In the genomic region with DNA sequence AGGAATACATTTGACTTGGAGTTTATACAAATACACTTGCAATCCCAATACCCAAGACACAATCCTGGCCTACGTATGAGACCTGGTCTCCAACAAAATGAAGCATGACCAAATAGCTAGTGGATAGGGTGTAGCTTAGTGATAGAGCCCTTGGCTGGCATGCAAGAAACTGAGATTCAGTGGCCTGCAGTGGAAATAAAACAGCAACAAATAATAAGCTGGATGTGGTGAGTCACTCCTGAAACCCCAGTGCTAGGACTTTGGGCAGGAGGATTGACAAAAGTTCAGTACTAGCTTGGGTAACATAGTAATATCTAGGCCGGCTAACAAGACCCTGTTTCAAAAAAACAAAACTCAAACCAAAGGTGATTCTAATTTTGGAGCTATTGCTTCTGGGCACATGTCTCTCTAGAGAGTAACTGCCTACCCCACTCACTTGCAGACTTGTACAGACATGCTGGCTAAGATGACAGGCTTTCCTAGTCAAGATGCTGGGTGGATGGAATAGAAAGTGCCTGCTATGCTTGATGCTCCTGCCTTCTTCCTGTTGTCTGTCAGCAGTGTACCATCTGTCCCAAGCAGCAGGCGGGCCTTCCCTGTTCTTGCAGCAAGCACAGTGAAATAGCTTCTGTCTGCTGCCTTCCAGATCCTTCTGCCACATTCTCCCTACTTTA, we compare ENCODE assay signal across 8 mouse cellular contexts. TPM values are rescaled to one million over a fixed set of nuclear protein-coding genes. Genes with fewer than 3 reads are reported as not detected.
A peak's percentile ranks its signal among the peaks of the same experiment; 100 is the strongest.
DNase-seq lines count a peak whose midpoint lies in the region; ATAC-seq and TF ChIP-seq lines count a peak whose summit lies in the region.

No protein-coding gene starts in this region.

- no peaks in the 10 kb centered on the region for H3K27me3 ChIP-seq in CH12.LX (replicated peaks)
- H3K27me3 ChIP-seq in forebrain, postnatal 0 days (ENCODE audit: insufficient read depth, low read length) = no peaks in the 10 kb centered on the region
- no peaks in the 10 kb centered on the region for H3K27me3 ChIP-seq in thymus, adult 2 months (ENCODE audit: control insufficient read depth, insufficient read depth, low read length)

- H3K4me3 ChIP-seq in CH12.LX (replicated peaks in 1 of 3; ENCODE audit: low read depth in 2 of 3, low read length in 2 of 3, poor library complexity in 1 of 3) = no peak overlapping the region
- no peak overlapping the region for H3K4me3 ChIP-seq in brown adipose tissue, adult 24 weeks (ENCODE audit: insufficient read depth, low read depth, low read length)
- no peak overlapping the region for H3K4me3 ChIP-seq in forebrain, postnatal 0 days (ENCODE audit: low read depth, low read length)
- no peak overlapping the region for H3K4me3 ChIP-seq in thymus, adult 2 months (ENCODE audit: control insufficient read depth, insufficient read depth, low read length)

- no peak for TF ChIP-seq POLR2A in CH12.LX (IDR thresholded peaks at IDR 0.05; ENCODE audit: low read depth, low read length)
- TF ChIP-seq POLR2A in thymus, adult 2 months (IDR thresholded peaks at IDR 0.05; ENCODE audit: control insufficient read depth, extremely low read depth, insufficient read depth, low read length, poor library complexity) = no peak

- no peaks in the 10 kb centered on the region for H3K9me3 ChIP-seq in CH12.LX (replicated peaks; ENCODE audit: low read length)
- H3K9me3 ChIP-seq in forebrain, postnatal 0 days (ENCODE audit: low read length) = no peaks in the 10 kb centered on the region

- no peak for TF ChIP-seq RAD21 in CH12.LX (IDR thresholded peaks at IDR 0.05; ENCODE audit: low read depth, low read length)

- no peaks in the 10 kb centered on the region; the same call in 1 of the 2 replicates for H3K79me2 ChIP-seq in CH12.LX (replicated peaks; ENCODE audit: control insufficient read depth, extremely low read depth, insufficient read depth, poor library complexity, severe bottlenecking)

- TF ChIP-seq CTCF in CH12.LX (conservative IDR thresholded peaks at IDR 0.05 in 1 of 2, IDR thresholded peaks at IDR 0.05 in 1 of 2; ENCODE audit: low read depth in 2 of 2, low read length in 2 of 2) = no peak
- TF ChIP-seq CTCF in forebrain, postnatal 0 days (IDR thresholded peaks at IDR 0.05; ENCODE audit: low read depth) = no peak
- TF ChIP-seq CTCF in thymus, adult 2 months (IDR thresholded peaks at IDR 0.05; ENCODE audit: borderline replicate concordance, control insufficient read depth, extremely low read depth, insufficient read depth, low read length, poor library complexity) = no peak

- 63% methylated on average over 3 of the region's 3 CpGs for WGBS in forebrain, postnatal 0 days
- WGBS in thymus, adult 2 months = 90% methylated on average over 3 of the region's 3 CpGs

- in situ Hi-C loops in CH12.LX (cut with MboI; ENCODE audit: low pct_ligation_motif_present, low pct_unique_long_range_greater_than_20kb, low sequenced_read_pairs) = no loop called here

- peak; percentile 92 for ATAC-seq in forebrain, postnatal 0 days

- H3K9ac ChIP-seq in CH12.LX (ENCODE audit: insufficient read depth, low read depth) = peak overlapping the region; percentile 61
- no peak overlapping the region for H3K9ac ChIP-seq in forebrain, postnatal 0 days

- dilution Hi-C loops in CH12.LX (cut with MboI; ENCODE audit: extremely low pct_ligation_motif_present, extremely low pct_unique_long_range_greater_than_20kb, low sequenced_read_pairs) = no loop called here

- intact Hi-C loops in left cerebral cortex, postnatal 25 days (cut with DNase I) = no loop called here

- H3K4me1 ChIP-seq in CH12.LX (ENCODE audit: control insufficient read depth in 1 of 2, insufficient read depth in 2 of 2) = peaks cover 13 to 31% of the 10 kb centered on the region in 2 experiments
- H3K4me1 ChIP-seq in brown adipose tissue, adult 24 weeks (ENCODE audit: control insufficient read depth, insufficient read depth, insufficient read length, low read length) = peaks cover 5% of the 10 kb centered on the region; the same call in 1 of the 2 replicates
- no peaks in the 10 kb centered on the region for H3K4me1 ChIP-seq in forebrain, postnatal 0 days (ENCODE audit: insufficient read depth)
- H3K4me1 ChIP-seq in thymus, adult 2 months (replicated peaks; ENCODE audit: control insufficient read depth, insufficient read depth, low read length) = no peaks in the 10 kb centered on the region

- DNase-seq in CH12.LX (ENCODE audit: extremely low read depth) = peak; percentile 64
- DNase-seq in forebrain, postnatal 0 days = peak; percentile 76
- peak; percentile 74 to 94 for DNase-seq in left cerebral cortex, postnatal 25 days (ENCODE audit: low spot score in 2 of 2)
- no peak for DNase-seq in ovary, postnatal 14 days (ENCODE audit: low spot score)
- no peak for DNase-seq in thymus, adult 2 months
- no peak for DNase-seq in gastrocnemius, postnatal 10 days
- DNase-seq in kidney, postnatal 36 days = no peak

- peaks cover 16 to 54% of the 10 kb centered on the region in 2 experiments for H3K36me3 ChIP-seq in CH12.LX (replicated peaks in 1 of 2; ENCODE audit: control insufficient read depth in 1 of 2, insufficient read depth in 1 of 2, low read length in 1 of 2)
- no peaks in the 10 kb centered on the region; the same call in 1 of the 2 replicates for H3K36me3 ChIP-seq in forebrain, postnatal 0 days (ENCODE audit: insufficient read depth)
- H3K36me3 ChIP-seq in thymus, adult 2 months (ENCODE audit: control insufficient read depth, insufficient read depth, low read length) = no peaks in the 10 kb centered on the region

- peak overlapping the region; percentile 85 for H3K4me2 ChIP-seq in CH12.LX (ENCODE audit: insufficient read depth, low read depth, poor library complexity, severe bottlenecking)
- H3K4me2 ChIP-seq in forebrain, postnatal 0 days (ENCODE audit: low read depth) = no peak overlapping the region

- peak overlapping the region; percentile 95 for H3K27ac ChIP-seq in CH12.LX (ENCODE audit: insufficient read depth, low read depth)
- peak overlapping the region; percentile 32 for H3K27ac ChIP-seq in brown adipose tissue, adult 24 weeks (replicated peaks; ENCODE audit: low read depth, low read length)
- peak overlapping the region; percentile 51 for H3K27ac ChIP-seq in forebrain, postnatal 0 days (ENCODE audit: low read depth, low read length)
- no peak overlapping the region for H3K27ac ChIP-seq in thymus, adult 2 months (ENCODE audit: control insufficient read depth, insufficient read depth, low read length)

- TF ChIP-seq EP300 in CH12.LX (IDR thresholded peaks at IDR 0.05; ENCODE audit: low read length) = peak; percentile 69; the same call in 1 of the 2 replicates

TF ChIP-seq in CH12.LX, 34 proteins besides CTCF, POLR2A, EP300 and RAD21 (continues in another document):
- peak; percentile 44; the same call in 1 of the 2 replicates for TF ChIP-seq TCF12 (IDR thresholded peaks at IDR 0.05; ENCODE audit: low read depth, low read length)
- peak; percentile 64 for TF ChIP-seq ZNF384 (IDR thresholded peaks at IDR 0.05; ENCODE audit: low read depth, low read length)
- 0 out of 2 replicates have a peak, but pooled peaks have one; percentile 20 for TF ChIP-seq TBP (conservative IDR thresholded peaks at IDR 0.05; ENCODE audit: low read depth, low read length)
- TF ChIP-seq BHLHE40 (IDR thresholded peaks at IDR 0.05; ENCODE audit: low read depth, low read length) = peak; percentile 72
- 0 out of 2 replicates have a peak, but pooled peaks have one; percentile 11 for TF ChIP-seq JUN (IDR thresholded peaks at IDR 0.05; ENCODE audit: insufficient read depth, low read depth, low read length)
- TF ChIP-seq POLR2AphosphoS2 (IDR thresholded peaks at IDR 0.05; ENCODE audit: low read depth, low read length) = no peak
- peak; percentile 89; the same call in 1 of the 2 replicates for TF ChIP-seq MYC (IDR thresholded peaks at IDR 0.05; ENCODE audit: low read depth, low read length)
- no peak for TF ChIP-seq GABPA (IDR thresholded peaks at IDR 0.05; ENCODE audit: insufficient replicate concordance, low read depth, low read length)
- no peak for TF ChIP-seq RCOR1 (conservative IDR thresholded peaks at IDR 0.05; ENCODE audit: low read depth, low read length)
- peak; percentile 97; the same call in 1 of the 2 replicates for TF ChIP-seq CHD1 (IDR thresholded peaks at IDR 0.05; ENCODE audit: low read depth, low read length)
- no peak for TF ChIP-seq ZKSCAN1 (IDR thresholded peaks at IDR 0.05; ENCODE audit: borderline replicate concordance, low read depth, low read length)
- TF ChIP-seq ETS1 (conservative IDR thresholded peaks at IDR 0.05; ENCODE audit: low read depth, low read length) = peak; percentile 66
- no peak for TF ChIP-seq USF2 (conservative IDR thresholded peaks at IDR 0.05; ENCODE audit: low read depth, low read length)
- TF ChIP-seq JUND (conservative IDR thresholded peaks at IDR 0.05; ENCODE audit: low read depth, low read length) = 0 out of 2 replicates have a peak, but pooled peaks have one; percentile 44
- no peak for TF ChIP-seq SIN3A (IDR thresholded peaks at IDR 0.05; ENCODE audit: low read length)
- no peak for TF ChIP-seq HCFC1 (IDR thresholded peaks at IDR 0.05; ENCODE audit: low read depth, low read length)
- TF ChIP-seq ELF1 (IDR thresholded peaks at IDR 0.05; ENCODE audit: low read depth, low read length) = peak; percentile 48; the same call in 1 of the 2 replicates
- peak; percentile 83 for TF ChIP-seq IRF4 (IDR thresholded peaks at IDR 0.05; ENCODE audit: low read depth, low read length)

RNA-seq across cellular contexts. Expression of a gene that starts 37.1 kb away (rescaled TPM):
- total RNA-seq in CH12.LX (2012; rRNA removed) (15.2 and 17.6 TPM in 2 replicates), CH12.LX (2014; rRNA removed) (11.7 and 14.4 TPM in 2 replicates)
- 13.3 and 18.4 TPM in 2 replicates for polyA plus RNA-seq in CH12.LX (2012; ENCODE audit: insufficient read length, low read depth)
- 9.1 and 17.5 TPM in 2 replicates for polyA plus RNA-seq in brown adipose tissue, adult 24 weeks (2012; ENCODE audit: insufficient read depth, insufficient read length, missing spikeins)
- total RNA-seq in forebrain, postnatal 0 days (2014; rRNA removed) = 45.9 and 57.1 TPM in 2 replicates
- polyA plus RNA-seq in forebrain, postnatal 0 days (2015; fragmentation: Nextera tagmentation; extraction: Ambion mirVana) = 111 and 148 TPM in 2 replicates
- total RNA-seq in left cerebral cortex, postnatal 25 days (2021) = 10 to 100 TPM; 68.3 to 76.5 TPM
- 23.1 and 25.2 TPM in 2 replicates for polyA plus RNA-seq in thymus, adult 2 months (2012; rRNA removed)
- 10 to 100 TPM; 25.1 to 27.3 TPM for total RNA-seq in gastrocnemius, postnatal 10 days (2021)

RNA-seq across cellular contexts. Expression of a gene that starts 53.4 kb away (rescaled TPM):
- total RNA-seq in CH12.LX (2012; rRNA removed) = 212 and 232 TPM in 2 replicates
- total RNA-seq in CH12.LX (2014; rRNA removed) = 417 and 491 TPM in 2 replicates
- polyA plus RNA-seq in CH12.LX (2012; ENCODE audit: insufficient read length, low read depth) = 376 and 400 TPM in 2 replicates
- polyA plus RNA-seq in brown adipose tissue, adult 24 weeks (2012; ENCODE audit: insufficient read depth, insufficient read length, missing spikeins) = 113 and 143 TPM in 2 replicates
- 332 and 415 TPM in 2 replicates for total RNA-seq in forebrain, postnatal 0 days (2014; rRNA removed)
- polyA plus RNA-seq in forebrain, postnatal 0 days (2015; fragmentation: Nextera tagmentation; extraction: Ambion mirVana) = 412 and 413 TPM in 2 replicates
- 100 to 1,000 TPM; 279 to 290 TPM for total RNA-seq in left cerebral cortex, postnatal 25 days (2021)
- 145 and 182 TPM in 2 replicates for polyA plus RNA-seq in thymus, adult 2 months (2012; rRNA removed)
- 100 to 1,000 TPM; 139 to 199 TPM for total RNA-seq in gastrocnemius, postnatal 10 days (2021)

Comparison
In these comparisons a context has a peak if more than half of its experiments do, and no peak if none do; other contexts are left out.
1. DNase-seq: peak in CH12.LX (single experiment), forebrain, postnatal 0 days (single experiment) and left cerebral cortex, postnatal 25 days (2 of 2); none in ovary, postnatal 14 days (single experiment), thymus, adult 2 months (single experiment), gastrocnemius, postnatal 10 days (single experiment) and kidney, postnatal 36 days (0 of 2).